Mouse (Mus musculus) heart, embryonic 11.5 days (tissue): Measurements from ENCODE around the gene Micu2. TPM values are rescaled to one million over a fixed set of nuclear protein-coding genes. Genes with fewer than 3 reads are reported as not detected.
A peak's percentile ranks its signal among the peaks of the same experiment; 100 is the strongest.
"Not testable (repeated sequence)": the region's sequence is repeated elsewhere in the genome, so short reads cannot be mapped to it uniquely, and the experiment has no call there.

Experiments
- ATAC-seq: fragments of 200-750 bp; cut with Nextera tagmentation; replicated peaks from 2 replicates; pipeline ENCODE4 v1.8.0; 2017; ENCODE audit warnings: moderate library complexity; ENCODE audit not compliant: insufficient number of reproducible peaks, low FRiP score, low TSS enrichment
- H3K27ac ChIP-seq: fragments of 300-500 bp; sonication (generic); 2 replicates; pipeline ENCODE4 v1.5.1; 2014; ENCODE audit warnings: mild to moderate bottlenecking, low read depth, low read length
- H3K27me3 ChIP-seq: fragments of 300-500 bp; sonication (generic); 2 replicates; pipeline ENCODE4 v1.6.1; 2014; ENCODE audit warnings: mild to moderate bottlenecking, low read length, mixed read lengths; ENCODE audit not compliant: control insufficient read depth, insufficient read depth
- H3K36me3 ChIP-seq: fragments of 300-500 bp; sonication (generic); 2 replicates; pipeline ENCODE4 v1.6.1; 2014; ENCODE audit warnings: mild to moderate bottlenecking, low read length, moderate library complexity, mixed read lengths; ENCODE audit not compliant: control insufficient read depth, insufficient read depth
- H3K4me1 ChIP-seq: fragments of 300-500 bp; sonication (generic); 2 replicates; pipeline ENCODE4 v1.6.1; 2014; ENCODE audit warnings: low read length; ENCODE audit not compliant: control insufficient read depth, insufficient read depth
- H3K4me2 ChIP-seq: fragments of 300-500 bp; sonication (generic); 2 replicates; pipeline ENCODE4 v1.6.1; 2014; ENCODE audit warnings: mild to moderate bottlenecking, moderate library complexity
- H3K4me3 ChIP-seq: fragments of 300-500 bp; sonication (generic); 2 replicates; pipeline ENCODE4 v1.5.1; 2014; ENCODE audit warnings: low read depth, low read length
- H3K9ac ChIP-seq: fragments of 300-500 bp; sonication (generic); 2 replicates; pipeline ENCODE4 v1.6.1; 2014; ENCODE audit warnings: mild to moderate bottlenecking, low read depth, low read length, moderate library complexity
- H3K9me3 ChIP-seq: fragments of 300-500 bp; sonication (generic); replicated peaks from 2 replicates; pipeline ENCODE4 v1.6.1; 2016; ENCODE audit warnings: low read length; ENCODE audit not compliant: control insufficient read depth
- WGBS: fragments of 180-500 bp; shearing (Covaris S2); extraction: QIAGEN DNeasy Blood & Tissue Kit; methylation state at CpG from one replicate; pipeline ENCODE4 v1.1.7; 2014; ENCODE audit not compliant: insufficient replicate concordance; 5-methylcytosine and 5-hydroxymethylcytosine counted together
- polyA plus RNA-seq: library from polyadenylated mRNA; unstranded; fragments of >200 nt; fragmentation: Nextera tagmentation; extraction: Ambion mirVana; gene quantifications from 2 replicates; pipeline ENCODE4 v1.2.1, GENCODE M21; 2014

The Micu2 gene
- polyA plus RNA-seq, 1 experiment from 2014 or later, result 55.9 TPM

GRCm38 (mm10) chr14:57934666-57935065, 64.4 kb downstream of the Micu2 start:
- ATAC-seq, result no peak
- Histone ChIP-seq H3K4me1 (peaks cover 8% of the 10 kb centered on the region; the same call in 1 of the 2 replicates), H3K4me3 (no peak overlapping the region), H3K27me3 (no peaks in the 10 kb centered on the region), H3K9ac (no peak overlapping the region), H3K27ac (no peak overlapping the region), H3K36me3 (no peaks in the 10 kb centered on the region), H3K9me3 (no peaks in the 10 kb centered on the region), H3K4me2 (no peak overlapping the region)
- WGBS, result 91% methylated on average over 13 of the region's 13 CpGs

GRCm38 (mm10) chr14:57933608-57934007, 65.5 kb downstream of the Micu2 start:
- peaks cover 8% of the 10 kb centered on the region; the same call in 1 of the 2 replicates for H3K4me1 ChIP-seq
- H3K9ac ChIP-seq, result no peak overlapping the region
- 56% methylated on average over 7 of the region's 7 CpGs for WGBS
- no peaks in the 10 kb centered on the region for H3K9me3 ChIP-seq
- ATAC-seq, result no peak
- no peak overlapping the region for H3K27ac ChIP-seq
- H3K4me3 ChIP-seq, result no peak overlapping the region
- H3K27me3 ChIP-seq, result no peaks in the 10 kb centered on the region
- no peak overlapping the region; the same call in 1 of the 2 replicates for H3K4me2 ChIP-seq
- H3K36me3 ChIP-seq, result no peaks in the 10 kb centered on the region

GRCm38 (mm10) chr14:57932881-57933443, 66.1 kb downstream of the Micu2 start:
- WGBS, result 50% methylated on average over 7 of the region's 7 CpGs
- H3K9me3 ChIP-seq, result no peaks in the 10 kb centered on the region
- no peak overlapping the region for H3K9ac ChIP-seq
- no peaks in the 10 kb centered on the region for H3K27me3 ChIP-seq
- H3K4me3 ChIP-seq, result no peak overlapping the region
- H3K4me1 ChIP-seq, result peaks cover 8% of the 10 kb centered on the region; the same call in 1 of the 2 replicates
- no peaks in the 10 kb centered on the region for H3K36me3 ChIP-seq
- no peak for ATAC-seq
- no peak overlapping the region; the same call in 1 of the 2 replicates for H3K4me2 ChIP-seq
- H3K27ac ChIP-seq, result no peak overlapping the region

GRCm38 (mm10) chr14:57921428-57922131, 77.5 kb downstream of the Micu2 start:
- no peaks in the 10 kb centered on the region for H3K9me3 ChIP-seq
- no peak overlapping the region for H3K9ac ChIP-seq
- 0 out of 2 replicates have a peak, but pooled peaks have one; percentile 39 for ATAC-seq
- WGBS, result 57% methylated on average over 10 of the region's 10 CpGs
- no peak overlapping the region for H3K4me3 ChIP-seq
- H3K4me2 ChIP-seq, result no peak overlapping the region
- H3K36me3 ChIP-seq, result peaks cover 12% of the 10 kb centered on the region
- H3K4me1 ChIP-seq, result peaks cover 4% of the 10 kb centered on the region
- H3K27ac ChIP-seq, result peak overlapping the region; percentile 43
- no peaks in the 10 kb centered on the region for H3K27me3 ChIP-seq

- Histone ChIP-seq H3K36me3 (peaks cover 7% of the 10 kb centered on the region), H3K4me3 (no peak overlapping the region), H3K4me2 (no peak overlapping the region), H3K27me3 (no peaks in the 10 kb centered on the region), H3K4me1 (peaks cover 4% of the 10 kb centered on the region), H3K9ac (no peak overlapping the region), H3K9me3 (no peaks in the 10 kb centered on the region), H3K27ac (no peak overlapping the region)
- no peak for ATAC-seq
- 68% methylated on average over 18 of the region's 18 CpGs for WGBS
Observed at GRCm38 (mm10) chr14:57920568-57921310, 78.3 kb downstream of the Micu2 start.

GRCm38 (mm10) chr14:57919148-57919875, 79.8 kb downstream of the Micu2 start:
- Histone ChIP-seq H3K27me3 (no peaks in the 10 kb centered on the region), H3K4me1 (peaks cover 4% of the 10 kb centered on the region), H3K27ac (no peak overlapping the region), H3K36me3 (peaks cover 7% of the 10 kb centered on the region), H3K4me3 (no peak overlapping the region), H3K9me3 (no peaks in the 10 kb centered on the region), H3K4me2 (no peak overlapping the region), H3K9ac (no peak overlapping the region)
- 86% methylated on average over 17 of the region's 17 CpGs for WGBS
- no peak for ATAC-seq

- no peaks in the 10 kb centered on the region for H3K4me1 ChIP-seq
- ATAC-seq, result no peak
- no peak overlapping the region for H3K27ac ChIP-seq
- no peaks in the 10 kb centered on the region for H3K9me3 ChIP-seq
- H3K27me3 ChIP-seq, result no peaks in the 10 kb centered on the region
- no peak overlapping the region for H3K9ac ChIP-seq
- WGBS, result 72% methylated on average over 6 of the region's 6 CpGs
- H3K4me2 ChIP-seq, result no peak overlapping the region
- peaks cover 2% of the 10 kb centered on the region for H3K36me3 ChIP-seq
- H3K4me3 ChIP-seq, result no peak overlapping the region
Observed at GRCm38 (mm10) chr14:57915341-57915740, 83.7 kb downstream of the Micu2 start.

- ATAC-seq, H3K4me1 ChIP-seq, H3K27me3 ChIP-seq, H3K27ac ChIP-seq, H3K4me3 ChIP-seq, H3K36me3 ChIP-seq, H3K9ac ChIP-seq, H3K9me3 ChIP-seq, H3K4me2 ChIP-seq: not testable (repeated sequence)
- WGBS, result 31% methylated on average over 1 of the region's 1 CpGs
Observed at GRCm38 (mm10) chr14:57912211-57913007, 86.7 kb downstream of the Micu2 start.
